Mouse (Mus musculus) lung, embryonic 14.5 days (tissue): ENCODE results near the gene E030018B13Rik. TPM values are rescaled to one million over a fixed set of nuclear protein-coding genes. Genes with fewer than 3 reads are reported as not detected.
A peak's percentile ranks its signal among the peaks of the same experiment; 100 is the strongest.

Experiments used
- ATAC-seq: fragments of 200-750 bp; cut with Nextera tagmentation; 2 replicates; pipeline ENCODE4 v1.8.0; 2017; ENCODE audit warnings: mild to moderate bottlenecking, moderate TSS enrichment, moderate library complexity; ENCODE audit not compliant: insufficient read depth
- DNase-seq: peaks from one replicate; pipeline ENCODE4 v3.0.0-alpha.2; 2015
- H3K27ac ChIP-seq: fragments of 300-500 bp; sonication (generic); 2 replicates; pipeline ENCODE4 v1.5.1; 2014; ENCODE audit warnings: low read depth, mild to moderate bottlenecking, moderate library complexity
- H3K27me3 ChIP-seq: fragments of 300-500 bp; sonication (generic); 2 replicates; pipeline ENCODE4 v1.6.1; 2014; ENCODE audit warnings: low read length, control low read depth; ENCODE audit not compliant: insufficient read depth
- H3K36me3 ChIP-seq: fragments of 300-500 bp; sonication (generic); 2 replicates; pipeline ENCODE4 v1.6.1; 2014; ENCODE audit warnings: control low read depth; ENCODE audit not compliant: insufficient read depth
- H3K4me1 ChIP-seq: fragments of 300-500 bp; sonication (generic); 2 replicates; pipeline ENCODE4 v1.6.1; 2014; ENCODE audit warnings: antibody characterized with exemption, control low read depth; ENCODE audit not compliant: insufficient read depth
- H3K4me2 ChIP-seq: fragments of 300-500 bp; sonication (generic); 2 replicates; pipeline ENCODE4 v1.6.1; 2014; ENCODE audit warnings: mild to moderate bottlenecking
- H3K4me3 ChIP-seq: fragments of 300-500 bp; sonication (generic); 2 replicates; pipeline ENCODE4 v1.5.1; 2014; ENCODE audit warnings: low read depth, low read length
- H3K9ac ChIP-seq: fragments of 300-500 bp; sonication (generic); 2 replicates; pipeline ENCODE4 v1.6.1; 2014
- H3K9me3 ChIP-seq: fragments of 300-500 bp; sonication (generic); 2 replicates; pipeline ENCODE4 v1.6.1; 2016; ENCODE audit warnings: low read depth, low read length, control low read depth
- CTCF ChIP-seq: IDR thresholded peaks from 2 replicates; pipeline ENCODE4 v1.5.1; 2016; ENCODE audit warnings: antibody characterized with exemption, low read depth
- WGBS: fragments of 180-500 bp; shearing (Covaris S2); extraction: QIAGEN DNeasy Blood & Tissue Kit; methylation state at CpG from one replicate; pipeline ENCODE4 v1.1.7; 2014; 5-methylcytosine and 5-hydroxymethylcytosine counted together
- polyA plus RNA-seq: library from polyadenylated mRNA; unstranded; fragments of >200 nt; fragmentation: Nextera tagmentation; extraction: Ambion mirVana; gene quantifications from 2 replicates; pipeline ENCODE4 v1.2.1, GENCODE M21; 2014

E030018B13Rik gene
- polyA plus RNA-seq, 1 experiment from 2014 or later = 0.18 TPM

- DNase-seq (peak; percentile 71), ATAC-seq (peak; percentile 47)
- no peaks in the 10 kb centered on the region for H3K9me3 ChIP-seq
- 16% methylated on average over 6 of the region's 6 CpGs for WGBS
- H3K9ac ChIP-seq = no peak overlapping the region
- no peak for TF ChIP-seq CTCF
- no peak overlapping the region for H3K4me3 ChIP-seq
- H3K27ac ChIP-seq = peak overlapping the region; percentile 26; the same call in 1 of the 2 replicates
- H3K4me2 ChIP-seq = peak overlapping the region; percentile 35; the same call in 1 of the 2 replicates
- H3K4me1 ChIP-seq = peaks cover 27% of the 10 kb centered on the region
- H3K36me3 ChIP-seq = no peaks in the 10 kb centered on the region
- H3K27me3 ChIP-seq = no peaks in the 10 kb centered on the region
Observed at GRCm38 (mm10) chr7:63924747-63925412, 8.2 kb downstream of the E030018B13Rik start.

DNA sequence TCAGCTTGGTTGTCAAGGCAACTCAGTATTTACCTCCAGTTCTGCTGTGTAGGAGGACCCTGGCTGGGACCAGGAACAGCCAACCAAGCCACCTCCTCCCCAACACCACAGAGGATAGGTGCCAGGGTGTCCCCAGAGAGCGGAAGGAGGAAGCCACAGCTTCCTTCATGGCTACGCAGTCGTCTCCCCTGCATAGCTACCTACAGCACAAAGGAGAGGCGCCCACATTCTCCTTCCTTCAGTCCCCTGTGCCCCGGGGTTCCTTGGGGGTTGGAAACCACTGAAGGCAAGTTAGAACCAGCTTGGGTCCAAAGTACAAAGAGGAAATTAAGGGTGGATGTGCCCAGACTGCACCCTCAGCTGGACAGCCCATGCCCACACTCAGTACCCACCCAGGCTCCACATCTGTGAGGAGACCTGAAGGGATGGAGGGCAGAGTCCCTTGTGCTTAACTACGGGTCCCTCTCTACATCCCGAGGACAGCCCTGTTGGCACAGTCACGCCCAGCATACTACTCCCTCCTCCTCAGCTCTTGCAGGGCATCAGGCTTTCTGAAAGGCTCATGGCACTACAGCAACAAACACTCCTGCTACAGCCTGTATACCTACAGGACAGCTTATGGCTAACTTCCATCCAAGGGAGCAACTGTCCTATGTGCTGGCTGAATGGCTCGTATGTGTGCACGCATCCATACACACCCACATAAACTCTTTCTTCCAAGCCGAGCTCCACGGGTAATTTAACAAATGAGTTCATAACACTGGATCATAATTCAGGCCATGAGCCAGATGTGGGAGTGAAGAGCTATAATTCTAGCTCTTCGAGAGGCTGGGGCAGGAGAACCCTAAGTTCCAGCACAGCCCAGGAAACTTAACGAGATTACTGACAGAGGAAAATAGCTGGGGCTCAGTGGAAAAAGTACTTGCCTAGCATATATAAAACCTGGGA lies 9.0 kb downstream of the E030018B13Rik start:
- WGBS = 62% methylated on average over 14 of the region's 14 CpGs
- H3K9me3 ChIP-seq = no peaks in the 10 kb centered on the region
- ATAC-seq = peak; percentile 74; the same call in 1 of the 2 replicates
- peak overlapping the region; percentile 29; the same call in 1 of the 2 replicates for H3K4me2 ChIP-seq
- no peak for TF ChIP-seq CTCF
- H3K4me1 ChIP-seq = peaks cover 27% of the 10 kb centered on the region
- peak overlapping the region; percentile 60; the same call in 1 of the 2 replicates for H3K27ac ChIP-seq
- no peaks in the 10 kb centered on the region for H3K27me3 ChIP-seq
- no peak overlapping the region for H3K9ac ChIP-seq
- no peak overlapping the region for H3K4me3 ChIP-seq
- DNase-seq = peak; percentile 63
- H3K36me3 ChIP-seq = no peaks in the 10 kb centered on the region

GRCm38 (mm10) chr7:63926492-63926891 lies 9.8 kb downstream of the E030018B13Rik start:
- ATAC-seq (no peak), DNase-seq (no peak)
- H3K9me3 ChIP-seq = no peaks in the 10 kb centered on the region
- no peaks in the 10 kb centered on the region for H3K27me3 ChIP-seq
- no peak overlapping the region for H3K4me2 ChIP-seq
- H3K4me1 ChIP-seq = peaks cover 27% of the 10 kb centered on the region
- WGBS = 83% methylated on average over 3 of the region's 3 CpGs
- no peak overlapping the region for H3K4me3 ChIP-seq
- H3K27ac ChIP-seq = no peak overlapping the region
- H3K9ac ChIP-seq = no peak overlapping the region
- no peaks in the 10 kb centered on the region for H3K36me3 ChIP-seq
- TF ChIP-seq CTCF = no peak

DNA sequence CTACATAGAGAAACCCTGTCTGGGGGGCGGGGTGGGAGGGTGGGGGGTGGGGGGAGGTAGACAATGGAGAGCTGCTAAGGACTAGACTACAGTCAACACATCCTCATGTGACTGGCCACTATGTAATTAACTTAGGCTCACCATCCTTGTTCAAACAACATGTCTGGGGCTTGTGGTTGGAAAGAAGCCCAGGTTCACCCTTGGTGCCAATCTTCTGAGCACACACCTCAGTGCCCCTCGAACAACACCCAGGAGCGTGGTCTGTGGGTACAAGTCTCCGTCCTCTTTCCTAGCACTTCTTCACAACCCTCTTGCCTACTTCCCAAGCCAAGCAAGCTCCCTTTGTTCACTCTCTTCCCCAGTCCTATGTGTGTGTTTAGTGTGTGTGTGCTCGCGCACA lies 10.5 kb downstream of the E030018B13Rik start:
- Histone ChIP-seq H3K4me2 (no peak overlapping the region), H3K27me3 (no peaks in the 10 kb centered on the region), H3K36me3 (no peaks in the 10 kb centered on the region), H3K4me1 (peaks cover 26% of the 10 kb centered on the region), H3K9me3 (no peaks in the 10 kb centered on the region), H3K27ac (no peak overlapping the region), H3K4me3 (no peak overlapping the region), H3K9ac (no peak overlapping the region)
- DNase-seq = no peak
- no peak for ATAC-seq
- whole genome bisulfite sequencing = 89% methylated on average over 5 of the region's 6 CpGs
- TF ChIP-seq CTCF = no peak

GRCm38 (mm10) chr7:63929080-63929479 lies 12.4 kb downstream of the E030018B13Rik start:
- WGBS = 86% methylated on average over 4 of the region's 4 CpGs
- H3K4me1 ChIP-seq = peaks cover 20% of the 10 kb centered on the region
- no peak overlapping the region for H3K9ac ChIP-seq
- H3K4me3 ChIP-seq = no peak overlapping the region
- no peaks in the 10 kb centered on the region for H3K27me3 ChIP-seq
- no peak for DNase-seq
- H3K36me3 ChIP-seq = no peaks in the 10 kb centered on the region
- no peaks in the 10 kb centered on the region for H3K9me3 ChIP-seq
- no peak for TF ChIP-seq CTCF
- ATAC-seq = no peak
- H3K4me2 ChIP-seq = no peak overlapping the region
- no peak overlapping the region for H3K27ac ChIP-seq

DNA sequence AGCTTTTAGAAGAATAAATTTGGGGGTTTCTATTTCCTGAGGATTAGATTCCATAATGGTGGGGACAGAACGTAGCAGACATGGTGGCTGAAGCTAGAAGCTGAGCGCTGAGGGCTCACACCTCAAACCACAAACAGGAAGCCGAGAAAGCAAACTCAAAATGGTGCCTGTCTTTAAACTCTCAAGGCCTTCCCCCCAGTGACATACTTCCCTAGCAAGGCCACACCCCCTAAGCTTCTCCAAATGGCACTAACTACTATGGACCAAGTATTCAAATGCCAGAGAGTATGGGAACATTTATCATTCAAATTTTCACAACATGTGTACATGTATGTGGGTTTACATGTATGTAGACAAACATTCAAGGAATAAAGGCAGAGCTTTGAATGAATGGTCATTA lies 13.5 kb downstream of the E030018B13Rik start:
- WGBS = 81% methylated on average over 3 of the region's 3 CpGs
- no peak overlapping the region for H3K9ac ChIP-seq
- no peak for DNase-seq
- no peak overlapping the region for H3K4me2 ChIP-seq
- no peak overlapping the region for H3K4me3 ChIP-seq
- no peak for TF ChIP-seq CTCF
- peaks cover 10% of the 10 kb centered on the region for H3K4me1 ChIP-seq
- H3K36me3 ChIP-seq = no peaks in the 10 kb centered on the region
- no peaks in the 10 kb centered on the region for H3K9me3 ChIP-seq
- H3K27ac ChIP-seq = no peak overlapping the region
- ATAC-seq = no peak
- no peaks in the 10 kb centered on the region for H3K27me3 ChIP-seq

GRCm38 (mm10) chr7:63930766-63931165 lies 14.1 kb downstream of the E030018B13Rik start:
- Histone ChIP-seq H3K27ac (no peak overlapping the region), H3K4me3 (no peak overlapping the region), H3K4me2 (no peak overlapping the region), H3K9ac (no peak overlapping the region), H3K9me3 (no peaks in the 10 kb centered on the region), H3K4me1 (peaks cover 3% of the 10 kb centered on the region), H3K27me3 (no peaks in the 10 kb centered on the region), H3K36me3 (no peaks in the 10 kb centered on the region)
- WGBS = 76% methylated on average over 5 of the region's 5 CpGs
- no peak for TF ChIP-seq CTCF
- DNase-seq (no peak), ATAC-seq (no peak)
